Mouse (Mus musculus): ENCODE results near the gene Malrd1. TPM values are rescaled to one million over a fixed set of nuclear protein-coding genes. Genes with fewer than 3 reads are reported as not detected.

Gene Malrd1
- polyA plus RNA-seq, 1 experiment from 2014 or later, result not detected

DNA sequence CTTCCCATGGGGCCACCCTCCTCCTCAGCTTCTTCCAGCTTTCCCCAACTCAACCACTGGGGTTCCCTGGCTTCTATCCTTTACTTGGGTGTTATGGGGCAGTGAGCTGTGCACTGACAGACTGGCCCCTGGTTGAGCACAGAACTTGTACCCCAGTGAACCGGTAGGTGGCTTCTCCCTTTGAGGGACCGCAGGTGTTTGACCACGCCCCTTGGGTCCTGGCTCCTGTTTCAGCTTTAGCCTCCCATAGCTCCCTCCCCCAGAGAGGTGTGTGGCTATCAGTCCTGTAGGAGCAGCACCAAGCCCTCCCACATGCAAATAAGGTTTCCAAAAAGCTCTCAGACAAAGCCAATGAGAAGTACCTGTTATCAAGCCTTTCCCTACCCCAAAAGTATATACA lies 584.4 kb downstream of the Malrd1 start:
- no peaks in the 10 kb centered on the region for H3K36me3 ChIP-seq
- ATAC-seq (replicated peaks), result no peak
- H3K9me3 ChIP-seq, result no peaks in the 10 kb centered on the region
- 42% methylated on average over 3 of the region's 3 CpGs for WGBS
- no peak overlapping the region for H3K4me3 ChIP-seq
- H3K27me3 ChIP-seq, result no peaks in the 10 kb centered on the region
- no peak overlapping the region for H3K4me2 ChIP-seq (replicated peaks)
- H3K4me1 ChIP-seq, result no peaks in the 10 kb centered on the region
- no peak overlapping the region for H3K27ac ChIP-seq (replicated peaks)
- H3K9ac ChIP-seq (replicated peaks), result no peak overlapping the region

DNA sequence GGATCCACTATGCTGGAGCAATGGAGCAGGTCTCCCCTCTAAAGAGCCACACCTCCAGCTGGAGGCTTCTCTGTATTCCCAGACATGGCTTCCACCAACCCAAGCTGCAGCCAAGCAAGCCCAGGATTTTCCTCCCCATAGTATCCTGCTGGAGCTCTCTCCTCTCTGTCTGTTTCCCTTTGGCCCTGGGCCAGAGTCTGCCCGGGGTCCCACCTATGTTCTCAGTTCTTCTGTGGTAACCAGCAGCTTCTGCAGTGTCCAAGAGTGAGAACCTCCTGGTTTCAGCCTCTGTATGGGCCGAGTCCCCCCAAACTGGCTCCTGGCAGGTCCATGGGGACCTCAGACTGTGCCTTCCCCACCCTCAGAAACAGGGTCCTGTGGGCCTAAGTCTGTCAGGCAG lies 587.1 kb downstream of the Malrd1 start:
- Histone ChIP-seq H3K36me3 (no peaks in the 10 kb centered on the region), H3K4me3 (no peak overlapping the region), H3K4me2 (replicated peaks) (no peak overlapping the region), H3K27ac (replicated peaks) (no peak overlapping the region), H3K4me1 (no peaks in the 10 kb centered on the region), H3K27me3 (no peaks in the 10 kb centered on the region), H3K9me3 (no peaks in the 10 kb centered on the region), H3K9ac (replicated peaks) (no peak overlapping the region)
- no peak; the same call in 1 of the 2 replicates for ATAC-seq (replicated peaks)
- WGBS, result 84% methylated on average over 2 of the region's 2 CpGs

GRCm38 (mm10) chr2:16147999-16148398 lies 621.7 kb downstream of the Malrd1 start:
- no peak for ATAC-seq (replicated peaks)
- Histone ChIP-seq H3K36me3 (no peaks in the 10 kb centered on the region), H3K27ac (replicated peaks) (no peak overlapping the region), H3K27me3 (no peaks in the 10 kb centered on the region), H3K9ac (replicated peaks) (no peak overlapping the region), H3K4me3 (no peak overlapping the region), H3K9me3 (no peaks in the 10 kb centered on the region), H3K4me1 (no peaks in the 10 kb centered on the region), H3K4me2 (replicated peaks) (no peak overlapping the region)
- 94% methylated on average over 1 of the region's 1 CpGs for WGBS

GRCm38 (mm10) chr2:16152623-16153022 lies 626.3 kb downstream of the Malrd1 start:
- no peaks in the 10 kb centered on the region for H3K9me3 ChIP-seq
- H3K36me3 ChIP-seq, result no peaks in the 10 kb centered on the region
- no peaks in the 10 kb centered on the region for H3K27me3 ChIP-seq
- no peak for ATAC-seq (replicated peaks)
- no peak overlapping the region for H3K27ac ChIP-seq (replicated peaks)
- no peak overlapping the region for H3K4me2 ChIP-seq (replicated peaks)
- H3K4me1 ChIP-seq, result no peaks in the 10 kb centered on the region
- no peak overlapping the region for H3K9ac ChIP-seq (replicated peaks)
- no peak overlapping the region for H3K4me3 ChIP-seq

GRCm38 (mm10) chr2:16163246-16163989 lies 637.1 kb downstream of the Malrd1 start:
- H3K4me2 ChIP-seq (replicated peaks), result no peak overlapping the region
- H3K27ac ChIP-seq (replicated peaks), result no peak overlapping the region
- no peaks in the 10 kb centered on the region for H3K27me3 ChIP-seq
- no peak overlapping the region for H3K4me3 ChIP-seq
- no peak overlapping the region for H3K9ac ChIP-seq (replicated peaks)
- no peaks in the 10 kb centered on the region for H3K36me3 ChIP-seq
- ATAC-seq (replicated peaks), result no peak
- H3K4me1 ChIP-seq, result no peaks in the 10 kb centered on the region
- 90% methylated on average over 5 of the region's 5 CpGs for WGBS
- no peaks in the 10 kb centered on the region for H3K9me3 ChIP-seq

DNA sequence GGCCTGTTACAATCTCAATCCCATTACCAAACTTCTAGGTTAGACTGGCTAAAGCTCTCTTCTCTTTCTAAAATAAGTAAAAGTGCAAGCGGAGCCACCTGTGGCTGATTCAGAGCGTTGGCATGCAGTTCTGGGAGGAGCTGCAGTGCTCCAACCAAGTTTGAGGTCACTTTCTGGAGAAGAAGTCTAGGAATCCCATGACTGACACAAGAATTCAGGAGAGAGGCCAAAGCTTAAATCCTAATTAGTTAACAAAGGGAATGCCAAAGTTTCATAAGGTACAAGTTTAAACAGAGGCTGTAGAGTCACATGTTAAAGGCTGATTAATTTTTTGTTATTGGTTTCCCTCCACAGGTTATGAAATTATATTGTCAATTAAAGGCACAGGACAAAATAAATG lies 642.3 kb downstream of the Malrd1 start:
- ATAC-seq (replicated peaks), result no peak
- H3K27me3 ChIP-seq, result no peaks in the 10 kb centered on the region
- H3K27ac ChIP-seq (replicated peaks), result no peak overlapping the region
- WGBS, result 72% methylated on average over 2 of the region's 2 CpGs
- H3K9me3 ChIP-seq, result no peaks in the 10 kb centered on the region
- H3K4me1 ChIP-seq, result no peaks in the 10 kb centered on the region
- H3K9ac ChIP-seq (replicated peaks), result no peak overlapping the region
- no peaks in the 10 kb centered on the region for H3K36me3 ChIP-seq
- no peak overlapping the region for H3K4me2 ChIP-seq (replicated peaks)
- H3K4me3 ChIP-seq, result no peak overlapping the region

- H3K9me3 ChIP-seq, result no peaks in the 10 kb centered on the region
- H3K4me3 ChIP-seq, result no peak overlapping the region
- no peak overlapping the region for H3K9ac ChIP-seq (replicated peaks)
- no peaks in the 10 kb centered on the region for H3K27me3 ChIP-seq
- no peaks in the 10 kb centered on the region for H3K36me3 ChIP-seq
- H3K27ac ChIP-seq (replicated peaks), result no peak overlapping the region
- no peak for ATAC-seq (replicated peaks)
- H3K4me1 ChIP-seq, result no peaks in the 10 kb centered on the region
- H3K4me2 ChIP-seq (replicated peaks), result no peak overlapping the region
Measured at GRCm38 (mm10) chr2:16172086-16172485, 645.8 kb downstream of the Malrd1 start.

DNA sequence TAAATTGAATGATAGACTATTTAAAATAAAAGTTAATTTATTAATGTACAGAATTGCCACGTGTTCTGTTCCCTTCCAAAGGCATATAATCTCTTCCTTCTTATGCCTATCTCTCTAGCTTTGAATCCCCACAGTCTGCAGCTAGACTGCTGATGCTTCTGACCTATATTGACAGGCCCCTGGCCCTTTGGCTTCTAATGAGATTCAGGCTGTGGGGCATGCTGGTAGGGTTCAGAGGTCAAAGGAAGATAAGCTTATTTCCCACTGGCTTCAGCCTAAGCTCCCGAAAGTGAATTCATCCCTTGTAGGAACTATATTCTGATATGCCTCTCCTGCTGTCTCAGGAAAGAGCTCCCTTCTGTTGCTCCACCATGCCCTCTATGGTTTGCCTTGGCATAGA lies 647.1 kb downstream of the Malrd1 start:
- Histone ChIP-seq H3K4me3 (no peak overlapping the region), H3K4me1 (no peaks in the 10 kb centered on the region), H3K27ac (replicated peaks) (no peak overlapping the region), H3K4me2 (replicated peaks) (no peak overlapping the region), H3K9ac (replicated peaks) (no peak overlapping the region), H3K9me3 (no peaks in the 10 kb centered on the region), H3K27me3 (no peaks in the 10 kb centered on the region), H3K36me3 (no peaks in the 10 kb centered on the region)
- ATAC-seq (replicated peaks), result no peak
- WGBS, result 24% methylated on average over 2 of the region's 2 CpGs

- Histone ChIP-seq H3K36me3 (no peaks in the 10 kb centered on the region), H3K4me2 (replicated peaks) (no peak overlapping the region), H3K9ac (replicated peaks) (no peak overlapping the region), H3K9me3 (no peaks in the 10 kb centered on the region), H3K4me3 (no peak overlapping the region), H3K4me1 (no peaks in the 10 kb centered on the region), H3K27me3 (no peaks in the 10 kb centered on the region), H3K27ac (replicated peaks) (no peak overlapping the region)
- 62% methylated on average over 2 of the region's 2 CpGs for WGBS
- ATAC-seq (replicated peaks), result no peak
Measured at GRCm38 (mm10) chr2:16182140-16182539, 655.9 kb downstream of the Malrd1 start.

- WGBS, result 97% methylated on average over 2 of the region's 2 CpGs
- H3K27me3 ChIP-seq, result no peaks in the 10 kb centered on the region
- H3K4me3 ChIP-seq, result no peak overlapping the region
- H3K9ac ChIP-seq (replicated peaks), result no peak overlapping the region
- H3K9me3 ChIP-seq, result no peaks in the 10 kb centered on the region
- H3K4me1 ChIP-seq, result no peaks in the 10 kb centered on the region
- H3K27ac ChIP-seq (replicated peaks), result no peak overlapping the region
- no peaks in the 10 kb centered on the region for H3K36me3 ChIP-seq
- no peak for ATAC-seq (replicated peaks)
- no peak overlapping the region for H3K4me2 ChIP-seq (replicated peaks)
Measured at GRCm38 (mm10) chr2:16183158-16183557, 656.9 kb downstream of the Malrd1 start.

DNA sequence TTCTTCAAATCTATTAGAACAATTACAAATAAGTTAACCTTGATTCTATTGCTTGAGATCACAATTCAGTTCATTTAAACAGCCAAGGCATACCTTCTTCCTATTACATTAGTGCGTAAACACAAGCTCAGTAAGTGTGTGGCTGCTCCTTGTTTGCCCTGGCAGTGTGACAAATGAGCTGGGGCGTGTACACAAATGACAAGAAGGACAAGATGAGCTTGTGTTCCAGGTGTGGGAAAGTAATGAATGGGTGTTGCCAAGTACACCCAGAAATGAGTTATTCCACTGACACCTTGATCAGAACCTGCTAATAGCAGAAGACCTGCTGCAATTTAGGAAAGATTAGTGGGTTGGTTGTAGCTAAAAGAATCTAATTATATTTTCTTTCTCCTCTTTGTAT lies 683.7 kb downstream of the Malrd1 start:
- WGBS, result 60% methylated on average over 2 of the region's 2 CpGs
- H3K27ac ChIP-seq (replicated peaks), result no peak overlapping the region
- H3K27me3 ChIP-seq, result no peaks in the 10 kb centered on the region
- ATAC-seq (replicated peaks), result no peak
- H3K9ac ChIP-seq (replicated peaks), result no peak overlapping the region
- no peaks in the 10 kb centered on the region for H3K9me3 ChIP-seq
- no peaks in the 10 kb centered on the region for H3K4me1 ChIP-seq
- no peak overlapping the region for H3K4me3 ChIP-seq
- H3K36me3 ChIP-seq, result no peaks in the 10 kb centered on the region
- H3K4me2 ChIP-seq (replicated peaks), result no peak overlapping the region

GRCm38 (mm10) chr2:16212752-16213151 lies 686.5 kb downstream of the Malrd1 start:
- no peaks in the 10 kb centered on the region for H3K9me3 ChIP-seq
- H3K4me1 ChIP-seq, result no peaks in the 10 kb centered on the region
- H3K4me2 ChIP-seq (replicated peaks), result no peak overlapping the region
- H3K27ac ChIP-seq (replicated peaks), result no peak overlapping the region
- H3K27me3 ChIP-seq, result no peaks in the 10 kb centered on the region
- H3K36me3 ChIP-seq, result no peaks in the 10 kb centered on the region
- H3K9ac ChIP-seq (replicated peaks), result no peak overlapping the region
- H3K4me3 ChIP-seq, result no peak overlapping the region
- no peak for ATAC-seq (replicated peaks)

DNA sequence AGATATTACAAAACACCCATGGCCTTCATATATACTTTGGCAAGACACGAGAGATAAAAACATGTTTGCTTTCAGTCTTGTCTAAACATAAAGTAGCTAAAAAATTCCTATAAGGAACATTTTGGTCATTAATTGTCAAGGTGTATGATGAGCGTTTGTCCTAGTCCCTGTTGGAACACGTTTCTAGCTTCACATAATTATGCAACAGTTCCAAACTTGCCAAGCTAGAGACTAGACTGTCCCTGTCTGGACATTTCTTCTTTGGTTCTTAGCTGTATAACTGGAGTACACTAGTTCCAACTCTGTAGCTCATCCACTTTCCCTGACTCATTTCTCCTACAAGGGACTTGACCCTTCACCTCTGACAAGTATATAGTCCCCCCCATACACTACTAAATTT lies 687.8 kb downstream of the Malrd1 start:
- Histone ChIP-seq H3K4me1 (no peaks in the 10 kb centered on the region), H3K27ac (replicated peaks) (no peak overlapping the region), H3K9me3 (no peaks in the 10 kb centered on the region), H3K36me3 (no peaks in the 10 kb centered on the region), H3K4me2 (replicated peaks) (no peak overlapping the region), H3K9ac (replicated peaks) (no peak overlapping the region), H3K4me3 (no peak overlapping the region), H3K27me3 (no peaks in the 10 kb centered on the region)
- WGBS, result 84% methylated on average over 3 of the region's 3 CpGs
- no peak for ATAC-seq (replicated peaks)

All from forebrain, embryonic 15.5 days (tissue).